Mouse (Mus musculus): Measurements from ENCODE around the gene Atpif1. TPM values are rescaled to one million over a fixed set of nuclear protein-coding genes. Genes with fewer than 3 reads are reported as not detected.
"Not testable (repeated sequence)": the region's sequence is repeated elsewhere in the genome, so short reads cannot be mapped to it uniquely, and the experiment has no call there.

The Atpif1 gene
- polyA plus RNA-seq, 1 experiment from 2014 or later = 1,358 TPM

DNA sequence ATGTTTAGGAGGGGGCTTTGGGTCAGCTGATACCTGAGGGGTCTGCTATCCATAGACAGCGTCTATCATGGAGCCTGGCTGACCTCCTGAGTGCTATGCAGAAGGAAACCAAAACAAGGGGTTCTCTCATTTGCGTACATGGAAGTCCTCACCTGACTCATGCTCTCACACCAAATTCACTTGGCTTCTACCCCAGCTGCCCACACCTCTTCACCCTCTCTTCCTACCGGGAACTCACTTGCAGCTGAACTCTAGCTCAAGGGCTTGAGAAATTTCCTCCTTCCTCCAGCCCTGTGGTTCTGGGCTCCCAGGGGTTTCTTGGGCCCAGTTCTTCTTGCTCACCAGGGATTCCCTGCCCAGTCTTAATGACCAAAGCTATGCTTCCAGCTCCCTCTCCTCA lies 29.8 kb upstream of the Atpif1 start:
- 68% methylated on average over 3 of the region's 3 CpGs for WGBS
- no peaks in the 10 kb centered on the region for H3K36me3 ChIP-seq (ENCODE audit: control insufficient read depth, insufficient read depth, low read length)

GRCm38 (mm10) chr4:132555550-132555949 lies 22.1 kb upstream of the Atpif1 start:
- H3K27me3 ChIP-seq (ENCODE audit: control insufficient read depth, insufficient read depth, low read length); H3K9ac ChIP-seq (replicated peaks; ENCODE audit: low read depth, low read length); H3K9me3 ChIP-seq (ENCODE audit: control insufficient read depth, low read depth, low read length); ATAC-seq (ENCODE audit: insufficient number of reproducible peaks, insufficient read depth, low FRiP score, low read depth); H3K4me1 ChIP-seq (ENCODE audit: control insufficient read depth, insufficient read depth, low read length); H3K27ac ChIP-seq (ENCODE audit: low read length); H3K4me2 ChIP-seq (replicated peaks; ENCODE audit: low read depth, low read length); H3K4me3 ChIP-seq (ENCODE audit: low read depth, low read length): not testable (repeated sequence)
- H3K36me3 ChIP-seq (ENCODE audit: control insufficient read depth, insufficient read depth, low read length) = peaks cover 24% of the 10 kb centered on the region
- 90% methylated on average over 7 of the region's 7 CpGs for WGBS

More for the DNA sequence above, 29.8 kb upstream of the Atpif1 start:
- Histone ChIP-seq H3K27me3 (ENCODE audit: control insufficient read depth, insufficient read depth, low read length) (no peaks in the 10 kb centered on the region), H3K9ac (replicated peaks; ENCODE audit: low read depth, low read length) (no peak overlapping the region), H3K27ac (ENCODE audit: low read length) (no peak overlapping the region), H3K4me3 (ENCODE audit: low read depth, low read length) (no peak overlapping the region), H3K4me2 (replicated peaks; ENCODE audit: low read depth, low read length) (no peak overlapping the region), H3K4me1 (ENCODE audit: control insufficient read depth, insufficient read depth, low read length) (0 out of 2 replicates have a peak, but pooled peaks cover 6% of the 10 kb centered on the region), H3K9me3 (ENCODE audit: control insufficient read depth, low read depth, low read length) (no peaks in the 10 kb centered on the region)
- no peak for ATAC-seq (ENCODE audit: insufficient number of reproducible peaks, insufficient read depth, low FRiP score, low read depth)

- H3K27me3 ChIP-seq (ENCODE audit: control insufficient read depth, insufficient read depth, low read length) = no peaks in the 10 kb centered on the region
- ATAC-seq (ENCODE audit: insufficient number of reproducible peaks, insufficient read depth, low FRiP score, low read depth) = no peak
- WGBS = 76% methylated on average over 8 of the region's 8 CpGs
- no peak overlapping the region for H3K9ac ChIP-seq (replicated peaks; ENCODE audit: low read depth, low read length)
- H3K27ac ChIP-seq (ENCODE audit: low read length) = no peak overlapping the region
- no peak overlapping the region for H3K4me3 ChIP-seq (ENCODE audit: low read depth, low read length)
- peaks cover 28% of the 10 kb centered on the region for H3K36me3 ChIP-seq (ENCODE audit: control insufficient read depth, insufficient read depth, low read length)
- H3K9me3 ChIP-seq (ENCODE audit: control insufficient read depth, low read depth, low read length) = no peaks in the 10 kb centered on the region
- no peaks in the 10 kb centered on the region for H3K4me1 ChIP-seq (ENCODE audit: control insufficient read depth, insufficient read depth, low read length)
- no peak overlapping the region for H3K4me2 ChIP-seq (replicated peaks; ENCODE audit: low read depth, low read length)
Measured at GRCm38 (mm10) chr4:132554653-132555052, 21.2 kb upstream of the Atpif1 start.

GRCm38 (mm10) chr4:132554221-132554620 lies 20.8 kb upstream of the Atpif1 start:
- H3K4me1 ChIP-seq (ENCODE audit: control insufficient read depth, insufficient read depth, low read length) = no peaks in the 10 kb centered on the region
- no peak overlapping the region for H3K27ac ChIP-seq (ENCODE audit: low read length)
- peaks cover 33% of the 10 kb centered on the region for H3K36me3 ChIP-seq (ENCODE audit: control insufficient read depth, insufficient read depth, low read length)
- no peaks in the 10 kb centered on the region for H3K27me3 ChIP-seq (ENCODE audit: control insufficient read depth, insufficient read depth, low read length)
- H3K4me2 ChIP-seq (replicated peaks; ENCODE audit: low read depth, low read length) = no peak overlapping the region
- 0 out of 2 replicates have a peak, but pooled peaks have one; percentile 6 for ATAC-seq (ENCODE audit: insufficient number of reproducible peaks, insufficient read depth, low FRiP score, low read depth)
- no peak overlapping the region for H3K9ac ChIP-seq (replicated peaks; ENCODE audit: low read depth, low read length)
- 76% methylated on average over 5 of the region's 5 CpGs for WGBS
- no peak overlapping the region for H3K4me3 ChIP-seq (ENCODE audit: low read depth, low read length)
- H3K9me3 ChIP-seq (ENCODE audit: control insufficient read depth, low read depth, low read length) = no peaks in the 10 kb centered on the region

DNA sequence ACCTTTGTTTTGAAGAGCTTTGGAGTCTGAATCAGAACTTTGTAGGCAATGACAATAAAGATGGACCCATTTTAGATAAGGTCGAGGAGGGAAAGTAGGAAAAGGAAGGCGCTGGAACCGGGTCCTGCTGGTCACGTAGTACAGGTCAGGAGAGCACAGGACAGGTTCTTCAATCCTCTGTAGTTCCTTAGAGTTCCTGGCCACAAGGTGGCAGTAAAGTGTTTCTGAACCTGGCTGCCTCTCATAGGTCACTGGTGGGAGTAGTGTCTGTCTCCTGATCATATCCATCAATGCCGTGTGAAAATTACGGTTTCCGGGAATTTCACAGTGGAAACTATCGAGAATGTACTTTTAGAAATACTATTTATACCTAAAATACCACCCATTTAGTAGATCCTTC lies 12.4 kb upstream of the Atpif1 start:
- Histone ChIP-seq H3K4me2 (replicated peaks; ENCODE audit: low read depth, low read length) (no peak overlapping the region), H3K36me3 (ENCODE audit: control insufficient read depth, insufficient read depth, low read length) (peaks cover 80% of the 10 kb centered on the region), H3K4me3 (ENCODE audit: low read depth, low read length) (no peak overlapping the region), H3K27ac (ENCODE audit: low read length) (no peak overlapping the region), H3K9me3 (ENCODE audit: control insufficient read depth, low read depth, low read length) (no peaks in the 10 kb centered on the region), H3K27me3 (ENCODE audit: control insufficient read depth, insufficient read depth, low read length) (no peaks in the 10 kb centered on the region), H3K4me1 (ENCODE audit: control insufficient read depth, insufficient read depth, low read length) (no peaks in the 10 kb centered on the region), H3K9ac (replicated peaks; ENCODE audit: low read depth, low read length) (no peak overlapping the region)
- 18% methylated on average over 8 of the region's 8 CpGs for WGBS
- no peak for ATAC-seq (ENCODE audit: insufficient number of reproducible peaks, insufficient read depth, low FRiP score, low read depth)

- Histone ChIP-seq H3K4me1 (ENCODE audit: control insufficient read depth, insufficient read depth, low read length) (no peaks in the 10 kb centered on the region), H3K9ac (replicated peaks; ENCODE audit: low read depth, low read length) (no peak overlapping the region), H3K27ac (ENCODE audit: low read length) (no peak overlapping the region), H3K4me2 (replicated peaks; ENCODE audit: low read depth, low read length) (no peak overlapping the region), H3K36me3 (ENCODE audit: control insufficient read depth, insufficient read depth, low read length) (peaks cover 63% of the 10 kb centered on the region), H3K4me3 (ENCODE audit: low read depth, low read length) (no peak overlapping the region), H3K27me3 (ENCODE audit: control insufficient read depth, insufficient read depth, low read length) (no peaks in the 10 kb centered on the region), H3K9me3 (ENCODE audit: control insufficient read depth, low read depth, low read length) (no peaks in the 10 kb centered on the region)
- WGBS = 69% methylated on average over 1 of the region's 1 CpGs
- no peak for ATAC-seq (ENCODE audit: insufficient number of reproducible peaks, insufficient read depth, low FRiP score, low read depth)
Measured at GRCm38 (mm10) chr4:132542724-132543123, 9.3 kb upstream of the Atpif1 start.

DNA sequence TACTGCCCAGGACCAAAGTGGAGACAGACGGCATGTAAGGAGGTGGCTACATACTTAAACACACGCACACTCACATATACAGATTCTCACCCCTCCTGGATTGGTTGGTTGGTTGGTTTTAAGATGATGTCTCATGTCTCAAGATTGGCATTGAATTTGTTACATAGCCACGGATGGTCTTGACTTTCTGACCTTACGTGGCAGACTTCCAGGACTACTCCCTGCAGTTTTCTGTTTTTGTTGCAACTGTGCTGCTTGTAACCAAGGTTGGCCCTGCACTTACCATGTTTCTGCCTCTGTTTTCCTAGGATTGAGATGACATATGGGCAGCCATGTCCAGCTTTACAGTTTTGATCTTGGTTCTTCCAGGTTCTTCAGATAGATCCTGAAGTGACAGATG lies 8.0 kb upstream of the Atpif1 start:
- H3K4me3 ChIP-seq (ENCODE audit: low read depth, low read length) = no peak overlapping the region
- H3K4me1 ChIP-seq (ENCODE audit: control insufficient read depth, insufficient read depth, low read length) = peaks cover 7% of the 10 kb centered on the region
- H3K36me3 ChIP-seq (ENCODE audit: control insufficient read depth, insufficient read depth, low read length) = peaks cover 50% of the 10 kb centered on the region
- WGBS = 91% methylated on average over 4 of the region's 4 CpGs
- H3K27ac ChIP-seq (ENCODE audit: low read length) = no peak overlapping the region
- H3K4me2 ChIP-seq (replicated peaks; ENCODE audit: low read depth, low read length) = no peak overlapping the region
- no peaks in the 10 kb centered on the region for H3K27me3 ChIP-seq (ENCODE audit: control insufficient read depth, insufficient read depth, low read length)
- H3K9ac ChIP-seq (replicated peaks; ENCODE audit: low read depth, low read length) = no peak overlapping the region
- ATAC-seq (ENCODE audit: insufficient number of reproducible peaks, insufficient read depth, low FRiP score, low read depth) = no peak
- no peaks in the 10 kb centered on the region for H3K9me3 ChIP-seq (ENCODE audit: control insufficient read depth, low read depth, low read length)

DNA sequence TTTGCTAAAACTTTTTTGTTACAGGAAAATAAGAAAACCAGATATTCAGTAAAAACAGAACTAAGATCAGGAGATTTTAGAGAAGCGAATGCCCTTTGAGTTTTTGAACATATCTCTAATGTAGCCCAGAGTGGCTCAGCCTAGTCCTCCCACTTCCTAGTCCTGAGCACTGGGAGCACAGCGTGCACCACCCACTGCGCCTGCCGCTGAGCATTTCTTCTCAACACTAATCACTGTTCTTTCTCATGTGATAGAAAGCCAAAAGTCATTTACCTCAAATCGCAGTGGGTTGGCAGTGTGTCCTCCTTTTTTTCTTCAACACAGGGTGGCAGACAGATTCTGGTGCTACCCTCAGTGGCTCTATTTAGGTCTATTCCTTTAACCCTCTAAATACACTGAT lies 6.0 kb upstream of the Atpif1 start:
- H3K27me3 ChIP-seq (ENCODE audit: control insufficient read depth, insufficient read depth, low read length) = no peaks in the 10 kb centered on the region
- no peak overlapping the region for H3K9ac ChIP-seq (replicated peaks; ENCODE audit: low read depth, low read length)
- H3K9me3 ChIP-seq (ENCODE audit: control insufficient read depth, low read depth, low read length) = no peaks in the 10 kb centered on the region
- no peak overlapping the region for H3K4me3 ChIP-seq (ENCODE audit: low read depth, low read length)
- peaks cover 10% of the 10 kb centered on the region for H3K4me1 ChIP-seq (ENCODE audit: control insufficient read depth, insufficient read depth, low read length)
- no peak overlapping the region for H3K27ac ChIP-seq (ENCODE audit: low read length)
- H3K36me3 ChIP-seq (ENCODE audit: control insufficient read depth, insufficient read depth, low read length) = peaks cover 36% of the 10 kb centered on the region
- 94% methylated on average over 5 of the region's 5 CpGs for WGBS
- H3K4me2 ChIP-seq (replicated peaks; ENCODE audit: low read depth, low read length) = no peak overlapping the region
- ATAC-seq (ENCODE audit: insufficient number of reproducible peaks, insufficient read depth, low FRiP score, low read depth) = no peak

DNA sequence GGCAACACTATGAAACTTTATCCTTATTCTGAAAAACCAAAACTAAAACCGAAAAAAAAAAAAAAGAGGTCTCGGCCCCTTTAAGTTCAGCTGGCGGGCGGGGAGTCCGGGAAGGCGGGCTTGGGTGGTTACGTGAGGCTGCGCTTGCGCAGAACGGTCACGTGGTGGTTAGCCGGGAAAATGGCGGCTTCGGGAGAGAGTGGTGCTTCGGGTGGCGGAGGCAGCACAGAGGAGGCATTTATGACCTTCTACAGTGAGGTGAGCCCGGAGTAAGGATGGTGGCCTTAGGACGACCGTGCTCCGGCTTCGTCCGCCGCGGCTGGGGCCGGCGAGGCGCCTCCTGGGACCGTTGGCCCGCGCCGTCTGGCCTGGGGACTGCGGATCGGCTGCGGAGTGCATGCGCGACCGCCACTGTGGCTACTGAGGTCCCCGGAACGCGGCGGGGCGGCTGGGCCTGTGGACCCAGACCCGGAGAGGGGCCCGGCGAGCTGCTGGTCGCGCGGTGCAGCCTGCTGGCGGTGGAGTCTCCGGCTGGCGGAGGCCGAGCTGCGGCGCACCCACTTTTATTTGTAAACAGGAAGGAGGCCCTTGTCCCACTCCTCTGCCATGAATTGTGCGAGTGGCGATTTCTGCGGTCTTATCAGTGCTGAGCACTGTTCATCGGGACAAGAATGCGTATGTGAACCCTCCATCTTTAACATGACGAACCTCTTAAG lies 2.1 kb upstream of the Atpif1 start, which contains the start of gene Dnajc8:
Dnajc8 (plus strand) TSS at position 145 of the 716 bp plus-strand sequence.
- Histone ChIP-seq H3K9me3 (ENCODE audit: control insufficient read depth, low read depth, low read length) (no peaks in the 10 kb centered on the region), H3K27ac (ENCODE audit: low read length) (peak within 1 kb of the TSS; percentile 70; the same call in 1 of the 2 replicates), H3K9ac (replicated peaks; ENCODE audit: low read depth, low read length) (peak within 1 kb of the TSS; percentile 94), H3K4me2 (replicated peaks; ENCODE audit: low read depth, low read length) (peak within 1 kb of the TSS; percentile 61), H3K4me3 (ENCODE audit: low read depth, low read length) (peak within 1 kb of the TSS; percentile 100), H3K27me3 (ENCODE audit: control insufficient read depth, insufficient read depth, low read length) (no peaks in the 10 kb centered on the region), H3K36me3 (ENCODE audit: control insufficient read depth, insufficient read depth, low read length) (peaks cover 10% of the 10 kb centered on the region), H3K4me1 (ENCODE audit: control insufficient read depth, insufficient read depth, low read length) (peaks cover 25% of the 10 kb centered on the region)
- WGBS = under 1% methylated on average over 60 of the region's 60 CpGs
- peak; percentile 80 for ATAC-seq (ENCODE audit: insufficient number of reproducible peaks, insufficient read depth, low FRiP score, low read depth)
